Mouse (Mus musculus) heart, adult 2 months (tissue): ENCODE measurements at regions not wholly inside any gene's neighbourhood (a gene's known extent, or its start where the extent isn't known, plus 50 kb on each side); places are given as distances from the start of the nearest gene placed in this dataset.

Source experiments
- CTCF ChIP-seq: fragments of 200-600 bp; IDR thresholded peaks from 2 replicates; pipeline ENCODE4 v1.8.1; 2022; ENCODE audit warnings: antibody characterized with exemption, mild to moderate bottlenecking, moderate library complexity
- EP300 ChIP-seq: fragments of 200-500 bp; IDR thresholded peaks from 2 replicates; pipeline ENCODE4 v1.6.1; 2011; ENCODE audit warnings: low read depth, low read length, control low read depth; ENCODE audit not compliant: insufficient read depth
- POLR2A ChIP-seq: fragments of 200-500 bp; IDR thresholded peaks from 2 replicates; pipeline ENCODE4 v1.6.1; 2011; ENCODE audit warnings: mild to moderate bottlenecking, low read depth, low read length, control low read depth; ENCODE audit not compliant: insufficient read depth

GRCm38 (mm10) chr4:56068859-56069258 lies 536.6 kb upstream of the Klf4 start:
- TF ChIP-seq EP300, result no peak
- no peak for TF ChIP-seq CTCF
- TF ChIP-seq POLR2A, result no peak
